Mouse (Mus musculus) layer of hippocampus, adult 9-11 months (tissue): ENCODE results near the gene Tspan4.

Experiments
- DNase-seq: peaks from one replicate; pipeline ENCODE4 v3.0.0; 2022

Tspan4 gene

GRCm38 (mm10) chr7:141510681-141511191, 35.7 kb downstream of the Tspan4 start:
- no peak for DNase-seq

- DNase-seq, result no peak
Observed at GRCm38 (mm10) chr7:141517638-141518037, 42.6 kb downstream of the Tspan4 start.

GRCm38 (mm10) chr7:141518296-141518695, 43.3 kb downstream of the Tspan4 start:
- DNase-seq, result no peak

- no peak for DNase-seq
Observed at GRCm38 (mm10) chr7:141518926-141519325, 43.9 kb downstream of the Tspan4 start.

- no peak for DNase-seq
Observed at GRCm38 (mm10) chr7:141519795-141520194, 44.8 kb downstream of the Tspan4 start.

- no peak for DNase-seq
Observed at GRCm38 (mm10) chr7:141523007-141523406, 48.0 kb downstream of the Tspan4 start.

GRCm38 (mm10) chr7:141524271-141524670, 49.2 kb downstream of the Tspan4 start:
- DNase-seq, result no peak

- DNase-seq, result peak; percentile 69
Observed at GRCm38 (mm10) chr7:141524760-141525579, 49.9 kb downstream of the Tspan4 start.

- DNase-seq, result no peak
Observed at GRCm38 (mm10) chr7:141525580-141525925, 50.5 kb downstream of the Tspan4 start.

- no peak for DNase-seq
Observed at GRCm38 (mm10) chr7:141535570-141535969, 60.5 kb downstream of the Tspan4 start.

- peak; percentile 18 for DNase-seq
Observed at GRCm38 (mm10) chr7:141538852-141539555, 64.0 kb downstream of the Tspan4 start.

GRCm38 (mm10) chr7:141539556-141540311, 64.7 kb downstream of the Tspan4 start, which contains the start of gene Chid1:
Gene Chid1, minus strand, starts transcription at chr7:141539857.
- DNase-seq, result peak; percentile 97

GRCm38 (mm10) chr7:141540312-141541081, 65.5 kb downstream of the Tspan4 start:
- peak; percentile 92 for DNase-seq

- no peak for DNase-seq
Observed at GRCm38 (mm10) chr7:141541681-141542080, 66.6 kb downstream of the Tspan4 start.

GRCm38 (mm10) chr7:141542588-141542987, 67.5 kb downstream of the Tspan4 start:
- DNase-seq, result no peak
